Mouse (Mus musculus) midbrain, embryonic 13.5 days (tissue): ENCODE measurements around the gene Ubc. TPM values are rescaled to one million over a fixed set of nuclear protein-coding genes. Genes with fewer than 3 reads are reported as not detected.
A peak's percentile ranks its signal among the peaks of the same experiment; 100 is the strongest.

Experiments
- ATAC-seq: fragments of 200-750 bp; cut with Nextera tagmentation; 2 replicates; pipeline ENCODE4 v1.8.0; 2017; ENCODE audit warnings: mild to moderate bottlenecking, moderate TSS enrichment, moderate library complexity
- H3K27ac ChIP-seq: fragments of 300-500 bp; sonication (generic); 2 replicates; pipeline ENCODE4 v1.5.1; 2015; ENCODE audit warnings: inconsistent platforms, mild to moderate bottlenecking, moderate library complexity
- H3K27me3 ChIP-seq: fragments of 300-500 bp; sonication (generic); 2 replicates; pipeline ENCODE4 v1.6.1; 2015; ENCODE audit warnings: mild to moderate bottlenecking, inconsistent platforms
- H3K36me3 ChIP-seq: fragments of 300-500 bp; sonication (generic); 2 replicates; pipeline ENCODE4 v1.6.1; 2015; ENCODE audit warnings: mild to moderate bottlenecking, inconsistent platforms
- H3K4me1 ChIP-seq: fragments of 300-500 bp; sonication (generic); replicated peaks from 2 replicates; pipeline ENCODE4 v1.6.1; 2015; ENCODE audit warnings: inconsistent platforms
- H3K4me2 ChIP-seq: fragments of 300-500 bp; sonication (generic); replicated peaks from 2 replicates; pipeline ENCODE4 v1.6.1; 2015; ENCODE audit warnings: moderate library complexity, mild to moderate bottlenecking, inconsistent platforms
- H3K4me3 ChIP-seq: fragments of 300-500 bp; sonication (generic); replicated peaks from 2 replicates; pipeline ENCODE4 v1.5.1; 2015; ENCODE audit warnings: mild to moderate bottlenecking, inconsistent platforms
- H3K9ac ChIP-seq: fragments of 300-500 bp; sonication (generic); replicated peaks from 2 replicates; pipeline ENCODE4 v1.6.1; 2015; ENCODE audit warnings: mild to moderate bottlenecking, inconsistent platforms
- H3K9me3 ChIP-seq: fragments of 300-500 bp; sonication (generic); 2 replicates; pipeline ENCODE4 v1.6.1; 2016; ENCODE audit warnings: mild to moderate bottlenecking, inconsistent platforms
- WGBS: fragments of 180-500 bp; shearing (Covaris S2); methylation state at CpG from one replicate; pipeline ENCODE4 v1.1.7; 2015; 5-methylcytosine and 5-hydroxymethylcytosine counted together
- polyA plus RNA-seq: library from polyadenylated mRNA; unstranded; fragments of >200 nt; fragmentation: Nextera tagmentation; extraction: Ambion mirVana; gene quantifications from 2 replicates; pipeline ENCODE4 v1.2.1, GENCODE M21; 2015

Ubc gene
- polyA plus RNA-seq, 1 experiment from 2014 or later = 1,275 TPM

DNA sequence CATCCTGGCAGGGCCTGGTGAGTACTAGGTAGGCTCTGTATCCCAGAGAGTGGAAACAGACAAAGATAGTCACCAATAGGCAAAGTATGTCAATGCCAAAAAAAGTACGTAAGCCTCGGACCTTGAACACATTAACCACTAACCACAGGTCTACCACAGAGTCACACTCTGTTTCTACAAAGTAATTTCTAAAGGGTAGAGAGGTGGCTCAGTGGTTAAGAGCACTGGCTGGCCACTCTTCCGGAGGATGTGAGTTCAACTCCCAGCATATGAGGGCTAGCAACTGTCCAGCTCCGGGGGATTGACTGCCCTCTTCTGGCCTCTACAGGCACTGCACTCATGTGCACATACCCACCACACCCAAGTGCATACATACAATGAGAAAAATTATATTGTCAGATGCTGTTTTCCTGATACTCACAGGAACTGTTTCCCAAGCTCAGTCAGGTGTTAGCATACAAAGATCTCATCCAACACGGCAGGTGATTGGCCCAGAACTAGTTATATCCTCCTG, 37.2 kb downstream of the Ubc start:
- Histone ChIP-seq H3K9me3 (no peaks in the 10 kb centered on the region), H3K27ac (no peak overlapping the region), H3K4me2 (no peak overlapping the region), H3K4me3 (no peak overlapping the region), H3K36me3 (no peaks in the 10 kb centered on the region), H3K4me1 (0 out of 2 replicates have a peak, but pooled peaks cover 6% of the 10 kb centered on the region), H3K9ac (no peak overlapping the region), H3K27me3 (no peaks in the 10 kb centered on the region)
- 98% methylated on average over 5 of the region's 5 CpGs for WGBS
- no peak for ATAC-seq

DNA sequence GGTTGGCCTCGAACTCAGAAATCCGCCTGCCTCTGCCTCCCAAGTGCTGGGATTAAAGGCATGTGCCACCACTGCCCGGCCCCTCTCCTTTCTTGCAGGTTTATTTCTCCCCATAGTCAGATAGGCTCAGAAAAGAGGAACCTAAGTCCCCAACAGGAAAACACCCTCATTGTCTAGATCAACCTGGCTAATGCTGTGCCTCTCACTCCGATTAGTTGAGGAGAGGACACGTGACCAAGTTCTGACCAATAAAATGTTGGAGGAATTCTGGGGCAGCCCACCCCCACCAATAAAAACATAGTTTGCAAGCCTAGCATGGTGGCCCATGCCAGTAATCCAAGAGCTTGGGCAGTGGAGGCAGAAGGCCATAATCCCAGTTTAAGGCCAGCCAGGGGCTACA, 38.1 kb downstream of the Ubc start:
- no peak overlapping the region for H3K27ac ChIP-seq
- no peak overlapping the region for H3K4me2 ChIP-seq
- no peaks in the 10 kb centered on the region for H3K36me3 ChIP-seq
- H3K9ac ChIP-seq = no peak overlapping the region
- no peaks in the 10 kb centered on the region for H3K27me3 ChIP-seq
- no peak for ATAC-seq
- WGBS = 97% methylated on average over 5 of the region's 5 CpGs
- H3K4me3 ChIP-seq = no peak overlapping the region
- H3K9me3 ChIP-seq = no peaks in the 10 kb centered on the region
- 0 out of 2 replicates have a peak, but pooled peaks cover 6% of the 10 kb centered on the region for H3K4me1 ChIP-seq

DNA sequence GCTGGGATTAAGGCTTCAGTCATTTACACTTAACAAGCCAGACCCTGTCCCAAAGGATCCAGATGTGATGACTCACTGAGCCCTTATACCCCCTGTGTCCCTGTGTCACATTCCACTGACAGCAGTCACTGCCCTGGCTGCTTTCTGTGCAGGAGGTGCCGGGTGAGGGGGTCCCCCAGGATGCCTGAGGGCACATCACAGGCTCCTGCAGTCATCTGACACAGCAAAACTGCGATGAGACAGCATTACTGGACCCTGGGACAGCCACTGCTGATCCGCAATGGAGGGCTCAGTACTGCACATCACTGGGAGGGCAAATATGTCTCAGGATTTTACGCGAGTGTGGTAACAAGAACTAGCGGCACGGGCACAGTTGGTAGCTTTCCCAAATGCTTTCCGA, 38.9 kb downstream of the Ubc start:
- ATAC-seq = no peak
- Histone ChIP-seq H3K9me3 (no peaks in the 10 kb centered on the region), H3K27ac (no peak overlapping the region), H3K9ac (no peak overlapping the region), H3K4me2 (no peak overlapping the region), H3K27me3 (no peaks in the 10 kb centered on the region), H3K4me3 (no peak overlapping the region), H3K4me1 (0 out of 2 replicates have a peak, but pooled peaks cover 6% of the 10 kb centered on the region), H3K36me3 (no peaks in the 10 kb centered on the region)
- WGBS = 81% methylated on average over 8 of the region's 8 CpGs

DNA sequence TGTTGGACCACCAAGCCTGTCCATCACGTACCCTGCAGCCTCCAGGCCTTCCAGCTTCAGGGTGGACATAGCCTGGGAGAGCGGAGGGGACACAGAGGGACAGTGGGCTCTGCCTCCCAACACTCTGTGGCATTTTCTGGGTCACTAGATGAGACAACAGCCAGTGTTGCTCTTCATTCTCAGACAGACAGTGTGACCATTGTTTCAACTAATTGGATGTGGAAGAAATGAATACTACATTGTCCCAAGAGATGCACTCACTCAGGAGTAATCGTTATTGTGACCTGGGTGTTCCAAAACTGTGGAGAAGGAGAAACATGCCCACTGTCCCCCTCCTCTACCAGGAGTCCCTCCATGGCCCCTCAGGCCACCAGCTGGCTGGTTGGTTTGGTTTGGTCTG, 40.6 kb downstream of the Ubc start:
- Histone ChIP-seq H3K27me3 (no peaks in the 10 kb centered on the region), H3K27ac (no peak overlapping the region), H3K9me3 (no peaks in the 10 kb centered on the region), H3K9ac (no peak overlapping the region), H3K36me3 (no peaks in the 10 kb centered on the region), H3K4me1 (no peaks in the 10 kb centered on the region), H3K4me3 (no peak overlapping the region), H3K4me2 (no peak overlapping the region)
- ATAC-seq = no peak
- 87% methylated on average over 3 of the region's 3 CpGs for whole genome bisulfite sequencing

DNA sequence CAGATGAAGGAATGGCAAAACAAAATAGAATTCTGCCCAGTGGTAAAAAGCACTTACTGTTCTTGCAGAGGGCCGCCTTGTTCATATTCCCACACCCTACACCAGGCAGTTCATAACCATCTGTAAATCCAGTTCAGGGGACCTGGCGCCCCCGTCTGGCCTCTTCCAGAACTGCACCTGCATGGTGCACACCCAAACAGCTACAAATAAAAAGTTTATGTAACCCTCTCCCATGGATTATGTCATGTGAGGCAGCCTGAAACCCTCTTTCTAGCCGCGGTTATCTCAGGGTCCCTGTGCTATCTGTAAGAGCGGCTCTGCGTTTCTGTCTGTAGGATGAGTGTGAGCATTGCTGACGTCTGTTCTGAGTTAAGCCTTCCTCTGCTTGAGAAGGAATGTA, 41.5 kb downstream of the Ubc start:
- Histone ChIP-seq H3K27ac (no peak overlapping the region), H3K36me3 (no peaks in the 10 kb centered on the region), H3K4me2 (no peak overlapping the region), H3K9me3 (no peaks in the 10 kb centered on the region), H3K27me3 (no peaks in the 10 kb centered on the region), H3K4me3 (no peak overlapping the region), H3K4me1 (no peaks in the 10 kb centered on the region), H3K9ac (no peak overlapping the region)
- 48% methylated on average over 8 of the region's 8 CpGs for WGBS
- no peak for ATAC-seq

DNA sequence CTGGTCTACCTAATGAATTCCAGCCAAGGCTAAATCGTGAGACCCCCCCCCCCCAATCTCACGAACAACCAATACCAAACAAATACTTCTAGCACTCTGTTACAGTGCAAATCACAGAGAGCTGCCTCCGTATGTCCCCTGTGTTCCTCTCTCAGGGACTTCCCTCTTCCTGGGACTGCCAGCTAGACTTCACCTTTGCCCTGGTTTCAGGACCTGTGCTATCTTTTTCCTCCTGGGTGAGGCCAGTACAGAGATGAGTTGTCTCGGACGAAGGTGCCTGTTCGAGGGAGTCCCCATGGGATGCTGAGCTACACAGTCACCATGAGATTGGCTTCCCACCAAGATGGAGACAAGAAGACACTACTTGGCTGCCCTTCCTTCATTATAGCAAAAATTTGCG, 41.9 kb downstream of the Ubc start:
- H3K4me3 ChIP-seq = no peak overlapping the region
- no peaks in the 10 kb centered on the region for H3K9me3 ChIP-seq
- H3K9ac ChIP-seq = no peak overlapping the region
- H3K4me2 ChIP-seq = no peak overlapping the region
- no peak for ATAC-seq
- H3K36me3 ChIP-seq = no peaks in the 10 kb centered on the region
- H3K4me1 ChIP-seq = no peaks in the 10 kb centered on the region
- WGBS = 82% methylated on average over 7 of the region's 7 CpGs
- H3K27ac ChIP-seq = no peak overlapping the region
- H3K27me3 ChIP-seq = no peaks in the 10 kb centered on the region

DNA sequence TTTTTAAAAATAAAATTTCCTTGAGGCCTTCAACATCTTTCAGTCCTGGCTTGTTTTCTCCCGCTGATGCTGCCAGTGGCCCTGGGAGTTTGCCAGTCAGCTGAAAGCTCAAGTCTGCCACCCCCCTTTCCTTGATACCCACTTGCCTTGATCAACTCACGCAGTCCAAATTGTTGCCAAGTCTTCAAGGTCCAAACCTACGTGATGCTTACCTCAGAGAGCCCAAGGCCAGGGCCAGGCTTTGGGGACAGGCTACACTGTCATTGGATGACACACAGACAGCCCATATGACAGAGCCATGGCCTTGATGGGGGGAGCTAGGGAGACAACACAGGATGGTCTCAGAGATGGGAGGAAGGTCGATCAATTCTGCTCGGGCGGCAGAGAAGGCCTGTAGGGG, 45.7 kb downstream of the Ubc start:
- WGBS = 92% methylated on average over 6 of the region's 6 CpGs

DNA sequence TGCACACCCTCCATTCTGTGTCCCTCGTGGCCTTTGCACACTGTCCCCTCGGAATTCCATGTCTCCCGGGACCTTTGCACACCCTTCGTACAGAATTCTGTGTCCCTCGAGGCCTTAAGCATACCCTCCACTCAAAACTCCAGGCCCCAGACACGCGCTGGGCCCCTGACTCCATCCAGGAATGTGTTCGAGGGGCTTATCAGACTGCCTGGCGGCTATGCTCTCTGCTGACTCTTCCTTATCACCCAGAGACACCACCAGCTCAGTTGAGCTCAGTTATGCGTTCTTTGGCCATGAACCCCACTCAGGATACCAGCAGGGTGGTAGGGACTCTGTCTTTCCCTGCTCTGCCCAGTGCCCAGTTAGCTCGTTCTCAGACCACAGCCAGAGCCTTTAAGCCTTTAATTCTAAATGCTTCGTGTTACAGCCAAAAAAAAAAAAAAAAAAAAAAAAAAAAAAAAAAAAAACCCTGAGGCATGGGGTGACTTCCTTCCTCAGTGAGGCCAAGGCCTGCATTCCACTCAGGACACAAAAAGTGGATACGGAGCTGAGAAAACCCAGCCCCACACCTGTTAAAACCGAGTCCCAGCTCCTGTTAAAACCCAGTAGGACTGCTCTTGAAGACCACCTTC, 48.4 kb downstream of the Ubc start:
- H3K27me3 ChIP-seq = peaks cover 21% of the 10 kb centered on the region
- no peak for ATAC-seq

More for the DNA sequence above, 45.7 kb downstream of the Ubc start:
- no peak overlapping the region for H3K27ac ChIP-seq
- no peaks in the 10 kb centered on the region for H3K9me3 ChIP-seq
- H3K4me3 ChIP-seq = no peak overlapping the region
- H3K4me1 ChIP-seq = peaks cover 22% of the 10 kb centered on the region
- H3K9ac ChIP-seq = no peak overlapping the region
- H3K4me2 ChIP-seq = no peak overlapping the region
- H3K27me3 ChIP-seq = peaks cover 19% of the 10 kb centered on the region
- no peaks in the 10 kb centered on the region for H3K36me3 ChIP-seq
- ATAC-seq = no peak

DNA sequence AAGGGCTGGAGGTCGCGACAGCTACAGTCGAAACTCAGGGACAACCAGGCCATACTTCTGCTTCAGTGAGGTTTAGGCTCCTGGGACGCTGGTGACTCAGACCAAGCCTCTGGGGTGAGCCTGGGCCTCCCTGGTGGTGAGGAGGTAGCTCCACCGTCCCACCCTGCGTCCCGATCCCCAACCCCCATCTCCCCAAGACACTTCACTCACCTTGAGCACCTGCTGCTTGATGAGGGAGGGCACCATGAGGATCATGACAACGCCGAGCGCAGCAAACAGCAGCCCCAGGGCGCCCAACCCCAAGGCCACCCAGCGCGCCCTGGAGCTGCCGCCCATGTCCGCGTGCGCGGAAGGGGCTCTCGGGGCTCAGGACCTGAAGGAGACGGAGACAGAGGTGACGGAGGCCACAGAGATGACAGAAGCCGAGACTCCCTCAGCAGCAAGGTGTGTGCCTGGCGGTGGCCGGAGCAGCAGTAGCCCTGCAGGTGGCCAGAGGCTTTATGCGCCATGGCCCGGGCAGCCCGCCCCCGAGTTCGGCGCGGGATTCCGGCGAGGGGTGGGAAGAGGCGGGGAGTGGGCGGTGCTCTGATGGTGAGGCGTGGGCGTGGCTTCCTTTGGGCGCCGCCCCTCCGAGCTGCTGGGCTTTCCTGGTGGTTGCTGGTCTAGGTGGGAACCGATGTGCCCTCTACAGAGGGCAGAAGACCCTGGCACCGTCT, 49.3 kb downstream of the Ubc start, which contains the start of gene Scarb1:
Scarb1 (minus strand) TSS at position 548 of the 716 bp plus-strand sequence.
- Histone ChIP-seq H3K4me3 (peak within 1 kb of the TSS; percentile 69), H3K4me1 (peaks cover 33% of the 10 kb centered on the region), H3K36me3 (no peaks in the 10 kb centered on the region), H3K9me3 (no peaks in the 10 kb centered on the region), H3K27ac (no peak within 1 kb of the TSS), H3K27me3 (peaks cover 21% of the 10 kb centered on the region), H3K4me2 (peak within 1 kb of the TSS; percentile 94), H3K9ac (peak within 1 kb of the TSS; percentile 70)
- ATAC-seq = peak; percentile 80
- 0% methylated on average over 35 of the region's 42 CpGs for WGBS

More for the DNA sequence above, 48.4 kb downstream of the Ubc start:
- Histone ChIP-seq H3K4me1 (peaks cover 33% of the 10 kb centered on the region), H3K4me2 (peak overlapping the region; percentile 94), H3K27ac (no peak overlapping the region), H3K36me3 (no peaks in the 10 kb centered on the region), H3K4me3 (peak overlapping the region; percentile 69), H3K9ac (peak overlapping the region; percentile 70), H3K9me3 (no peaks in the 10 kb centered on the region)
- WGBS = 56% methylated on average over 14 of the region's 14 CpGs

DNA sequence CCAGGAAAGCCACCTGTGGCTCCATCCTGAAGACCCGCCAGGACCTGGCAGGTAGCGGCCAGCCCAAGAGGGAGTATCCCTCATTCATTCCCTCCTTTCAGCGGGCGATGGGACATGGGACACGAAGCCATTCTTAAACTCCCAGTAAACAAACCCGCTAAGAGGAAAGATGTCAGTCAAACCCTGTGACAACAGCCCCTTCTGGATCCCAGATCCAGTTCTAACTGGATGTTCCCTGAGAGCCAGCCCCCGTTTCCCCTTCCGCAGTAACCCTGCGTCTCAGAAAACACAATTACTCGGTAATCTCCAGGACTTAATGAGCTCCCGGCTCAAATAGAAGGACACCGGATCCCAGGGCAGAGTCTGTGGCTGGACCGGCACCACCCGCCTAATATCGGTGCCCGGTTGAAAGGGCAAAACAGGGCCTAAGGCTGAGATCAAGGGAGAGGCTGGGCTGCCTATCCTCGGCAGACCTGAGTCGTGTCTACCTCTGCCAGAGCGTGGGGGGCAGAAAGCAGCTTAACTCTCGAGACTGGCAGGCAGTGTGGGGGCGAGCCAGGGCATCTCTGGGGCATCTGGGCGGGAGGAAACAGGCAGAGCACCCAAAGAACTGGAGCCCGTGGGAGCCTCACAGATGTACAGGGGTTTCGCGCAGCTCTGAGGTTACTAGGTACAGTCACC, 50.0 kb downstream of the Ubc start:
- H3K36me3 ChIP-seq = no peaks in the 10 kb centered on the region
- ATAC-seq = peak; percentile 3; the same call in 1 of the 2 replicates
- H3K9me3 ChIP-seq = no peaks in the 10 kb centered on the region
- H3K9ac ChIP-seq = peak overlapping the region; percentile 70
- 3% methylated on average over 25 of the region's 25 CpGs for whole genome bisulfite sequencing
- H3K4me2 ChIP-seq = peak overlapping the region; percentile 94
- no peak overlapping the region for H3K27ac ChIP-seq
- peak overlapping the region; percentile 69 for H3K4me3 ChIP-seq
- peaks cover 21% of the 10 kb centered on the region for H3K27me3 ChIP-seq
- peaks cover 33% of the 10 kb centered on the region for H3K4me1 ChIP-seq

DNA sequence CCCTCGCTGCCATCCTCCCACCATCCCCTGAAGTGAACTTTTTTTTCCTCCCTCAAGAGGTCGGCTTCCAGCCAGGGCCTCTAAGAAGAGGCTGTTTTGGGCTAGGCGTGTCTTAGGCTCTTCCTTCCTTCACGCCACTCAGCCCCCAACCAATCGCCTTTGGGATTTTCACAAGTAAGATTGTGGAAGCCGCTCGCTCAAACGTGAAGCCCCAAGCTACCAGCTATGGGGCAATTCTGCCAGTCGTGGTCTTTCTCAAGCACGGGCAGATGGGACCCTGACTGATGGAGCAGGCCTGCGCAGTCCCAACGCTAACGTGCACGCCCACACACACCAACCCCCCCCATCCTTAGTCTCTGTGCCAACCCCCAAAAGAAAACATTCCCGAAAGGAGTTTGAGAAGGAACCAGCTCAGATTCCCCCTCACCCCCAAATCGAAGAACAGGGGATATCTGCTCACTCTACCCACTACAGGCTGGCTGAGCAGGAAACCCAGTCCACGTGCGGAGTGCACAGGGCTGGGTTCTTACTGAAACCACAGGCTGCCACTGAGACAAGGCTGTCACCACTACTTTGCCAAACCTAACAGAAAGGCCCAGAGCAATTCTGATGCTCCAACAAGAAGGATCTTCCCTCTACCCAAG, 50.8 kb downstream of the Ubc start:
- H3K4me1 ChIP-seq = peaks cover 33% of the 10 kb centered on the region
- 4% methylated on average over 18 of the region's 18 CpGs for WGBS
- peak overlapping the region; percentile 69; the same call in 1 of the 2 replicates for H3K4me3 ChIP-seq
- peaks cover 21% of the 10 kb centered on the region for H3K27me3 ChIP-seq
- H3K9ac ChIP-seq = no peak overlapping the region; the same call in 1 of the 2 replicates
- H3K27ac ChIP-seq = no peak overlapping the region
- peak overlapping the region; percentile 94 for H3K4me2 ChIP-seq
- no peaks in the 10 kb centered on the region for H3K9me3 ChIP-seq
- H3K36me3 ChIP-seq = no peaks in the 10 kb centered on the region
- ATAC-seq = no peak
